Mouse (Mus musculus) G1E (cell line): ENCODE data around the gene Mgst2. TPM values are rescaled to one million over a fixed set of nuclear protein-coding genes. Genes with fewer than 3 reads are reported as not detected.

Experiments used
- ATAC-seq: 2 replicates; pipeline ENCODE4 v1.8.0; 2016; ENCODE audit warnings: mild to moderate bottlenecking; ENCODE audit not compliant: insufficient number of reproducible peaks, poor library complexity, low FRiP score, severe bottlenecking; ENCODE audit errors: extremely low read depth
- DNase-seq: peaks from one replicate; pipeline ENCODE4 v3.0.0; 2012; ENCODE audit warnings: low spot score
- H3K27me3 ChIP-seq: 2 replicates; pipeline ENCODE4 v1.6.1; 2012; ENCODE audit warnings: mild to moderate bottlenecking, low read length, inconsistent platforms; ENCODE audit not compliant: insufficient read depth
- H3K36me3 ChIP-seq: replicated peaks from 2 replicates; pipeline ENCODE3; 2012; ENCODE audit warnings: mild to moderate bottlenecking, inconsistent platforms
- H3K4me1 ChIP-seq: 2 replicates; pipeline ENCODE4 v1.6.1; 2012; ENCODE audit warnings: low read depth, low read length, inconsistent platforms, mixed read lengths; ENCODE audit not compliant: insufficient read depth
- H3K4me3 ChIP-seq: 2 replicates; pipeline ENCODE4 v1.5.1; 2012; ENCODE audit warnings: low read depth, mild to moderate bottlenecking, inconsistent platforms, low read length, moderate library complexity, mixed read lengths
- H3K9me3 ChIP-seq: replicated peaks from 2 replicates; pipeline ENCODE4 v1.6.1; 2012; ENCODE audit warnings: inconsistent platforms
- CTCF ChIP-seq: IDR thresholded peaks from 2 replicates; pipeline ENCODE4 v1.5.1; 2012; ENCODE audit warnings: low read depth, low read length, inconsistent platforms, mixed read lengths
- GATA1 ChIP-seq: IDR thresholded peaks from 2 replicates; pipeline ENCODE4 v1.6.1; 2012; ENCODE audit warnings: borderline replicate concordance, low read length, inconsistent platforms, mixed read lengths
- GATA2 ChIP-seq: IDR thresholded peaks from 2 replicates; pipeline ENCODE4 v1.6.1; 2012; ENCODE audit warnings: low read depth, low read length, inconsistent platforms, borderline replicate concordance
- POLR2AphosphoS5 ChIP-seq: IDR thresholded peaks from 2 replicates; pipeline ENCODE4 v1.6.1; 2012; ENCODE audit warnings: low read depth, low read length, inconsistent platforms; ENCODE audit not compliant: insufficient replicate concordance
- TAL1 ChIP-seq: conservative IDR thresholded peaks from 2 replicates; pipeline ENCODE4 v1.6.1; 2012; ENCODE audit warnings: low read depth, low read length, inconsistent platforms, mixed read lengths
- polyA plus RNA-seq: library from polyadenylated mRNA; stranded (reverse); fragments of >175 nt; gene quantifications from 2 replicates; pipeline ENCODE4 v1.2.3, GENCODE M21; 2012
- total RNA-seq, 2 experiments: library from RNA; stranded (forward) in 1 of 2; stranded (reverse) in 1 of 2; fragments of 200-1000 nt in 1 of 2; fragments of >200 nt in 1 of 2; fragmentation: Nextera tagmentation in 1 of 2; gene quantifications; 2 replicates each; pipeline ENCODE4 v1.2.3; 2014 to 2017

Mgst2 gene
- total and polyA plus RNA-seq, 3 experiments, result 0.11 to 2.4 (median 0.28) TPM

DNA sequence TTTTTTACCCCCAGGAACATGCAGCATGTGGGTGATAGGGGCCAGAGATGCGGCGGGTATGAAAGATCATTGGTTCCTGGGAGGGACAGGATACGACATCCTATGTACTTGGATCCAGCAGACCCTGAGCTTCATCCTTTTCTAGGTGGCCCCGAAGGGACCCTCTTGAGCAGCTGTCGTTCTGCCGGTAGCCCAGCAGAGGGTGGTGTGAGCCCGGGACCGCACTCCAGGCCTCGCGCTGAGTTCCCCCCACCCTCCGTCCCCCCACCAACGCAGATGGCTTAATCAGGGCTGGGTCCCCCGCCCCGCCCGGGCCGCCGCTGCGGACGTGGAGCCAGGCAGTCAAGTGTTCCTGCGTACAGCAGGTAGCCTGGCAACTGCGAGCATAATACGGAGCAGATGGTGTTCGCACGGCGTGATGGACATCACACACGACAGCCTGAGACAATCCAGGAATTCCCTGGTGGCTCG, 41.2 kb downstream of the Mgst2 start:
- DNase-seq, result peak; percentile 67

DNA sequence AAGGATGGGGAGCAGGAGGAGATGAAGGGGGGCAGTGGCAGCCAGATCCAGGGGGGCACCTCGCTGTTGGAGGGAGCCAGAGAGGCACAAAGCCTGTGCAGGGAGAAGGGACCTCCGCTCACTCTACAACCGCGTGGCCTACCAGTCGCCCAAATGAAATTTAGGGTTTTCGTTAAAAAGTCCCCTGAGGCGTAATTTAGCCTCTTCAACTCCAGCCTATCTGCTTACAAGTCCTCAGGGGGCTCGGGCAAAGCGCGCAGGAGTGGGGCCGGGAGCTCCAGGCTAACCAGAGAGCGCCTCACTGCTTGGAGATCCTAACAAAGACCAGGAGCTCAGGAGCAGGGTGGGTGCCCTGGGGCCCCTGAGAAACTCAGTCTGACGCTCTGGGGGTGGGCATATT, 41.8 kb downstream of the Mgst2 start:
- H3K4me1 ChIP-seq, result peaks cover 20% of the 10 kb centered on the region
- H3K4me3 ChIP-seq, result no peak overlapping the region; the same call in 1 of the 2 replicates
- TF ChIP-seq CTCF, result no peak
- no peak for TF ChIP-seq GATA2
- no peak for TF ChIP-seq GATA1
- no peak for TF ChIP-seq TAL1
- TF ChIP-seq POLR2AphosphoS5, result no peak
- no peaks in the 10 kb centered on the region for H3K9me3 ChIP-seq
- no peak for DNase-seq
- H3K27me3 ChIP-seq, result peaks cover 17% of the 10 kb centered on the region; the same call in 1 of the 2 replicates
- no peak for ATAC-seq
- H3K36me3 ChIP-seq, result no peaks in the 10 kb centered on the region

More for the DNA sequence above, 41.2 kb downstream of the Mgst2 start:
- Histone ChIP-seq H3K4me3 (peak overlapping the region; percentile 68; the same call in 1 of the 2 replicates), H3K36me3 (no peaks in the 10 kb centered on the region), H3K9me3 (no peaks in the 10 kb centered on the region), H3K27me3 (peaks cover 17% of the 10 kb centered on the region; the same call in 1 of the 2 replicates), H3K4me1 (peaks cover 20% of the 10 kb centered on the region)
- ATAC-seq, result peak; percentile 48
- no peak for TF ChIP-seq GATA1
- TF ChIP-seq CTCF, result peak; percentile 40

DNA sequence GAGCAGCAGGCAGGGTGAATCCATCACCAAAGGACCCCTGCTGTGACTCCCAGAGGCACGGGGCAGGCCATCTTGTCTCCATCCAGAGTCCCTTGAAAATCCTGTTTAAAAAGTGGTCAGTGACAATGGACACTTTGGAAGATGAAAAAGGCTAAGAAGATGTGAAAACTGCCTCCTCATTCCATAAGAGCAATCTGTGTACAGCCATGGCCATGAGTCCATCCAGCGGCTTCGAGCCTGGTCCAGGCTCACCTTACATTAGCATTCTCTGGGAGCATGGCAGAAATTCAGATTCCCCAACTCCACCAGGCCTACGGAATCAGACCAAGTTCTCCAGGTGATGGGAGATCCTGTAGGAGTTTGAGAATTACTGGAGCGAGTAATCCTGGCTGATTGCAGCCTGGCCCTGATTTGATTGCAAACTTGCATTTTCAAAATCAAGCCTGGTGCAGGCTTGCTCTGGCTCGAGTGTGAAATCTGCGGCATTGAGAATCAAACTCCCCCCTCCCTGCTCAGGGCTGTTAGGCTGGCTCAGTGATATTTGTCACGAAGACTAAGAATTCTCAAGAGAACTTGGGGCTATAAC, 42.6 kb downstream of the Mgst2 start:
- H3K4me1 ChIP-seq, result peaks cover 20% of the 10 kb centered on the region
- no peak overlapping the region for H3K4me3 ChIP-seq
- peaks cover 17% of the 10 kb centered on the region; the same call in 1 of the 2 replicates for H3K27me3 ChIP-seq
- no peak for TF ChIP-seq GATA1
- no peaks in the 10 kb centered on the region for H3K36me3 ChIP-seq
- H3K9me3 ChIP-seq, result no peaks in the 10 kb centered on the region; the same call in 1 of the 2 replicates
- DNase-seq, result no peak
- no peak for ATAC-seq

DNA sequence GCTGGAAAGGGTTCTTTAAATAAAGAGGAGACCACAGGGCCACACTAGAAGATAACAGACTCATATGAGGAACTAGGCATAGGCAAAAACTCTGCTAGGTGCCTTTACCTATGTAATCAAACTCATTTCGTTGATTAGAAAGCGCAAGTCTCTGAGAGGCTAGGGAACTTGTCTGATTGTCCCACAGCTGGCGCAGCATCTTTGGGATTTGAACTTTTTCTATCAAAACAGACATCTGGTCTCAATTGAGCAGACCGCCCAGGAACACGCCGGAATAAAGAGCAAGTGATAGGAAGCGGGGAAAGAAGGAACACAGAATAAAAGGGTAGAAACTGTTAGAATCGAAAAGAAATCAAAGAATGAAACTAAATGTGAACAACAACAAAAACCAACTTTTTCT, 43.3 kb downstream of the Mgst2 start:
- Histone ChIP-seq H3K4me3 (no peak overlapping the region), H3K27me3 (peaks cover 17% of the 10 kb centered on the region; the same call in 1 of the 2 replicates), H3K9me3 (no peaks in the 10 kb centered on the region; the same call in 1 of the 2 replicates), H3K36me3 (no peaks in the 10 kb centered on the region), H3K4me1 (peaks cover 20% of the 10 kb centered on the region)
- no peak for DNase-seq
- no peak for ATAC-seq
- no peak for TF ChIP-seq CTCF
- no peak for TF ChIP-seq GATA2
- TF ChIP-seq TAL1, result no peak
- no peak for TF ChIP-seq POLR2AphosphoS5
- TF ChIP-seq GATA1, result no peak

DNA sequence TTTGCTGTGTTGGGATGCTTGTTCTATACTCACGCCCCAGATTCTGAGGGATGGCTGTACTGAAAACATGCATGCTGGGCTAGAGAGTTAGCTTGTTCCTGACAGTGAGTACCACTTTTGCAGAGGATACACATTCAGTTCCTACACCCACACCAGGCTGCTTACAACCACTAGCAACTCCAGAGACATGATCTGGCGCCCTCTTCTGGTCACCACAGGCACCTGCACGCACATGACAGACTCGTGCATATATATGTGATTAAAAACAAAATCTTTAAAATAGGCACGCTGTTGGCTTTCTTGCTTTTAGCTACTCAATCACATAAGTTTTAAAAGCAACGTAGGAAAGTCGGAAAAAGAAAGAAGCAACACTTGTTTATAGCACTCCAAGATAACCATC, 45.1 kb downstream of the Mgst2 start:
- peak; percentile 61 for TF ChIP-seq CTCF
- no peak for TF ChIP-seq GATA2
- no peak for TF ChIP-seq POLR2AphosphoS5
- TF ChIP-seq GATA1, result no peak
- ATAC-seq (no peak), DNase-seq (no peak)
- no peaks in the 10 kb centered on the region; the same call in 1 of the 2 replicates for H3K9me3 ChIP-seq
- H3K4me3 ChIP-seq, result no peak overlapping the region
- no peaks in the 10 kb centered on the region for H3K36me3 ChIP-seq
- H3K4me1 ChIP-seq, result peaks cover 25% of the 10 kb centered on the region
- peaks cover 16% of the 10 kb centered on the region; the same call in 1 of the 2 replicates for H3K27me3 ChIP-seq

DNA sequence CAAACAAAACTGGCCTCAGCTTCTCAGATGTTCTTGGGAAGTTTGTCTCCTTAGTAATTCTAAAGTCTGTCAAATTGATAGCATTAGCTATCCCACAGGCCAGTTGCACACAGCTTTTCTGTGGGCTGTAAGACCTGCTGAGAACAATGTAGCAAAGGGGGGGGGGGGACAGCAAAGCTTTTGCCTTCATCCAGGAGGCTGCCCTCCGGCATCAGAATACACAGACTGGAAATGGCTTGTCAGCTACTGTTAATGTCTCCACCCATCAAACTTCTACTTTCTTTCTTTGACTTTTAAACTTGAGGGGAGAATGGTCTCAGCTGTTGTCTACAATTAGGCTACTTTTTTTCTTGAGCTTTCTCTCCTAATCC, 48.2 kb downstream of the Mgst2 start:
- peaks cover 11% of the 10 kb centered on the region for H3K4me1 ChIP-seq
- TF ChIP-seq CTCF (no peak), GATA2 (no peak), GATA1 (no peak), TAL1 (no peak), POLR2AphosphoS5 (no peak)
- no peaks in the 10 kb centered on the region; the same call in 1 of the 2 replicates for H3K9me3 ChIP-seq
- H3K36me3 ChIP-seq, result no peaks in the 10 kb centered on the region
- H3K4me3 ChIP-seq, result no peak overlapping the region
- DNase-seq (no peak), ATAC-seq (no peak)
- H3K27me3 ChIP-seq, result no peaks in the 10 kb centered on the region

DNA sequence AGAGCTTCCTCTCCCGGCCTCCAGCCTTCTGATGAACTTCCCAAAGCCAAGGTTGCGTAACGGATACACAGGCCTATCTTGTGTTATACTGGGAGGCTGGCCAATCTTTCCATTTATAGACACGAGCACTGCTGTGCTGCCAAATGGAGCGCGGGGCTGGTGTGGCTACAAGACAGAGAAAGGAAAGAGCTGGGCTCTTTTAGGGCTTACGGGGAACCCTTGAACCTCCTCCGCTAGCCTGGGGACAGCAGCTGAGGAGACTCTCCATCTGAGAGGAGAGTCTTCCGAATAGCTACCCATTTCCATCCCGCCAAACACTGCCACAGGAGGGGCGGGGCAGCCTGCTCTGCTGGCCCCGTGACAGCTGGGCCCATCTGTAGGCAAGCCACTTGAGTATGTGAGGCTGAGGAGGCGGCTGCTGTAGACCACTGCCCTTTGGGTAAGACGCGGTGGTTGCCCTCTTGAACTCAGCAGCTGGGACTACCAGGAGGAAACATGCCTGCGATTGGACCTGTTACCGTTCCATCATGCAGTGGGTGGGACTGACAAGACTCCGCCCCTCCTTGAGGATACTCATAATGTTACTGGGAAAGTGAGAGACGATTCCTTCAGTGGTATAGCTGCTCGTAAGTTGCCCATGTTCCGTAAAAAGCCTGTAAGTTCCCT, 48.7 kb downstream of the Mgst2 start:
- DNase-seq (no peak), ATAC-seq (no peak)
- no peaks in the 10 kb centered on the region; the same call in 1 of the 2 replicates for H3K9me3 ChIP-seq
- H3K36me3 ChIP-seq, result no peaks in the 10 kb centered on the region
- H3K27me3 ChIP-seq, result no peaks in the 10 kb centered on the region
- H3K4me1 ChIP-seq, result peaks cover 13% of the 10 kb centered on the region
- no peak overlapping the region for H3K4me3 ChIP-seq
- no peak for TF ChIP-seq POLR2AphosphoS5
- TF ChIP-seq GATA2, result no peak
- no peak for TF ChIP-seq TAL1
- TF ChIP-seq GATA1, result no peak
- no peak for TF ChIP-seq CTCF
